Mouse (Mus musculus) stomach, postnatal 0 days (tissue): ENCODE results near the gene Rptor. TPM values are rescaled to one million over a fixed set of nuclear protein-coding genes. Genes with fewer than 3 reads are reported as not detected.

ENCODE experiments used
- ATAC-seq: fragments of 200-750 bp; cut with Nextera tagmentation; 2 replicates; pipeline ENCODE4 v1.8.0; 2017; ENCODE audit not compliant: low FRiP score, low TSS enrichment
- DNase-seq: peaks from one replicate; pipeline ENCODE4 v3.0.0-alpha.2; 2016; ENCODE audit warnings: low spot score
- H3K27ac ChIP-seq: fragments of 300-500 bp; sonication (generic); replicated peaks from 2 replicates; pipeline ENCODE4 v1.5.1; 2014; ENCODE audit warnings: mild to moderate bottlenecking, control low read depth
- H3K27me3 ChIP-seq: fragments of 300-500 bp; sonication (generic); 2 replicates; pipeline ENCODE4 v1.6.1; 2014; ENCODE audit warnings: low read length; ENCODE audit not compliant: control insufficient read depth, insufficient read depth
- H3K36me3 ChIP-seq: fragments of 300-500 bp; sonication (generic); 2 replicates; pipeline ENCODE4 v1.6.1; 2014; ENCODE audit warnings: low read length, mixed read lengths; ENCODE audit not compliant: control insufficient read depth, insufficient read depth
- H3K4me1 ChIP-seq: fragments of 300-500 bp; sonication (generic); replicated peaks from 2 replicates; pipeline ENCODE4 v1.6.1; 2014; ENCODE audit warnings: antibody characterized with exemption; ENCODE audit not compliant: control insufficient read depth, insufficient read depth
- H3K4me2 ChIP-seq: fragments of 300-500 bp; sonication (generic); replicated peaks from 2 replicates; pipeline ENCODE4 v1.6.1; 2014; ENCODE audit warnings: low read depth, mild to moderate bottlenecking, control low read depth, moderate library complexity
- H3K4me3 ChIP-seq: fragments of 300-500 bp; sonication (generic); 2 replicates; pipeline ENCODE4 v1.5.1; 2014; ENCODE audit warnings: low read depth, low read length, control low read depth
- H3K9ac ChIP-seq: fragments of 300-500 bp; sonication (generic); 2 replicates; pipeline ENCODE4 v1.6.1; 2014; ENCODE audit warnings: mild to moderate bottlenecking, low read length, control low read depth, mixed read lengths
- H3K9me3 ChIP-seq: fragments of 300-500 bp; sonication (generic); 2 replicates; pipeline ENCODE4 v1.6.1; 2016; ENCODE audit warnings: low read length; ENCODE audit not compliant: control insufficient read depth
- CTCF ChIP-seq: IDR thresholded peaks from 2 replicates; pipeline ENCODE4 v1.5.1; 2016; ENCODE audit warnings: antibody characterized with exemption, low read depth, mild to moderate bottlenecking, moderate library complexity
- EP300 ChIP-seq: optimal IDR thresholded peaks from 2 replicates; pipeline ENCODE3; 2016; ENCODE audit warnings: antibody characterized with exemption
- WGBS: fragments of 180-500 bp; shearing (Covaris S2); extraction: QIAGEN DNeasy Blood & Tissue Kit; methylation state at CpG from one replicate; pipeline ENCODE4 v1.1.7; 2014; 5-methylcytosine and 5-hydroxymethylcytosine counted together
- polyA plus RNA-seq: library from polyadenylated mRNA; unstranded; fragments of >200 nt; fragmentation: Nextera tagmentation; extraction: Ambion mirVana; gene quantifications from 2 replicates; pipeline ENCODE4 v1.2.1, GENCODE M21; 2015

Gene Rptor
- polyA plus RNA-seq, result 3.7 and 3.9 TPM in 2 replicates

DNA sequence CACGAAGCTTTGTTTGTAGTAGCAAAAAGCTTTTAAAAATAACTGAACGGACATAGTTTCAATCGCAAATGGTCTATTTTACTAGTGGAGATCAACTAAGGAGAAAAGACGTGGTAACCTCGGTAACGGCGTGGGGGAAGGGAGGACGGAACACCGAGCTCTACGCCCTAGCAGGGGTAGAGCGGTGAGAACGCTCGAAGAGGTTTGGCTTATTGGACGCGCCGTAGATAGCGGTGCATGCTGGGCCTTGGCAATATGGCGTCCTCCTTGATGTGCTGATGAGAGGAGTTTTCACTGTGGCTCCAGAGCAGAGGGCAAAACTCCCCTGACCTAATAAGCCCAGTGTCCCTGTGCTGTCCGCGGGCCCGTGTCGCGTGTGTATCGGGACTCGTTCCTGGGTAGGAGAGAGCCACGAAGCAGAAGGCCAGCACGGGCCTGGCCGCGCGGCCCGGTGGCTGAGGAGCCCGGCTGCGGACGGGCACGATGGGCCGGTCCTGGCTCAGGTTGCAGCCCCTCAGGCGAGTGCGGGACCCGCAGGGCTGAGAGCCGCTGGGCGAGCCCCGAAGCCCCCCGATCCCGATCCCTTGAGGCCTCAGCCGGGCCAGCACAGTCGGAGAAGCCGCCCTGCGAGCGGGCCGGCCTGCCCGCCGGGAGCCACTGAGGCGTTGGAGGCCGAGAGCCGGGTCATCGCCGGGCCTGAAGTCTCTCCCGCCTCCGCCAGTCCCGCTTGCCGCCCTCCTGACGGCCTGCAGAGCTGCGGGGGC is at the start of gene Rptor:
TSS of gene Rptor (plus strand) at position 143 of the 764 bp plus-strand sequence.
- Histone ChIP-seq H3K4me2 (peak within 1 kb of the TSS; percentile 96), H3K9ac (peak within 1 kb of the TSS; percentile 95), H3K4me3 (peak within 1 kb of the TSS; percentile 86), H3K36me3 (no peaks in the 10 kb centered on the region), H3K4me1 (0 out of 2 replicates have a peak, but pooled peaks cover 2% of the 10 kb centered on the region), H3K27me3 (no peaks in the 10 kb centered on the region), H3K9me3 (no peaks in the 10 kb centered on the region), H3K27ac (peak within 1 kb of the TSS; percentile 72)
- WGBS, result under 1% methylated on average over 52 of the region's 63 CpGs
- DNase-seq (peak; percentile 97), ATAC-seq (peak; percentile 98)
- TF ChIP-seq CTCF, result no peak
- peak; percentile 59 for TF ChIP-seq EP300

- no peak for TF ChIP-seq CTCF
- no peak for TF ChIP-seq EP300
- no peak overlapping the region for H3K4me2 ChIP-seq
- DNase-seq (no peak), ATAC-seq (no peak)
- H3K4me3 ChIP-seq, result no peak overlapping the region
- H3K36me3 ChIP-seq, result no peaks in the 10 kb centered on the region
- 0 out of 2 replicates have a peak, but pooled peaks cover 2% of the 10 kb centered on the region for H3K4me1 ChIP-seq
- no peak overlapping the region for H3K9ac ChIP-seq
- H3K27ac ChIP-seq, result no peak overlapping the region
- H3K9me3 ChIP-seq, result no peaks in the 10 kb centered on the region
- peaks cover 1% of the 10 kb centered on the region; the same call in 1 of the 2 replicates for H3K27me3 ChIP-seq
- 68% methylated on average over 7 of the region's 7 CpGs for WGBS
These were observed 48.0 kb upstream of the Rptor start for GRCm38 (mm10) chr11:119554706-119555105.

DNA sequence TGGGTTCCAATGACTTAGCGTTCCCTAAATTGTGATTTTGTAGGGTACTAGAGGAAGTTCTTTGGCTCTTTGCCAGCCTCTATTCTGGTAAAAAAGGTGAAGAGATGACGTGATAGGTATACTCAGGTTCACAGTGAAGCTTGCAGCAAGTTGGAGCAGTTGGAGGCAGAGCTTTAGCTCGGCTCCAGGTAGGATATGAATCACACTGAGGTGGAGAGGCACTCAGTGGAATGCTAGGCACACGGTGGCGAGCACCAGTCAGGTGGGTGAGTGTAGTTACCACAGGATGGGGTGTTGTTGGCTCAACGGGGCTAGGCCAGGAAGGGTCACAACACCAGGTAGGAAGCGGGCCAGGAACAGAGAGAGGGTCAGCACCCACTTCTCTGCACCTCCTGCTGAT is 47.5 kb upstream of the Rptor start:
- ATAC-seq, result no peak
- no peak for TF ChIP-seq EP300
- WGBS, result 65% methylated on average over 7 of the region's 7 CpGs
- no peak for DNase-seq
- Histone ChIP-seq H3K27ac (no peak overlapping the region), H3K4me1 (0 out of 2 replicates have a peak, but pooled peaks cover 2% of the 10 kb centered on the region), H3K9ac (no peak overlapping the region), H3K36me3 (no peaks in the 10 kb centered on the region), H3K4me3 (no peak overlapping the region), H3K9me3 (no peaks in the 10 kb centered on the region), H3K4me2 (no peak overlapping the region), H3K27me3 (no peaks in the 10 kb centered on the region)

GRCm38 (mm10) chr11:119557940-119558869 is 44.5 kb upstream of the Rptor start:
- TF ChIP-seq CTCF, result no peak
- TF ChIP-seq EP300, result no peak

GRCm38 (mm10) chr11:119558870-119559610 is 43.7 kb upstream of the Rptor start:
- Histone ChIP-seq H3K4me2 (no peak overlapping the region), H3K36me3 (no peaks in the 10 kb centered on the region), H3K9ac (no peak overlapping the region), H3K27ac (no peak overlapping the region), H3K27me3 (no peaks in the 10 kb centered on the region), H3K9me3 (no peaks in the 10 kb centered on the region), H3K4me3 (no peak overlapping the region), H3K4me1 (no peaks in the 10 kb centered on the region)
- no peak for DNase-seq
- WGBS, result 25% methylated on average over 8 of the region's 9 CpGs
- TF ChIP-seq CTCF (no peak), EP300 (no peak)
- 0 out of 2 replicates have a peak, but pooled peaks have one; percentile 22 for ATAC-seq

More at GRCm38 (mm10) chr11:119557940-119558869, 44.5 kb upstream of the Rptor start:
- no peaks in the 10 kb centered on the region for H3K9me3 ChIP-seq
- DNase-seq, result no peak
- H3K27ac ChIP-seq, result no peak overlapping the region
- WGBS, result 39% methylated on average over 16 of the region's 17 CpGs
- H3K27me3 ChIP-seq, result no peaks in the 10 kb centered on the region
- H3K4me3 ChIP-seq, result no peak overlapping the region
- no peak overlapping the region for H3K4me2 ChIP-seq
- no peak overlapping the region for H3K9ac ChIP-seq
- no peaks in the 10 kb centered on the region for H3K4me1 ChIP-seq
- H3K36me3 ChIP-seq, result no peaks in the 10 kb centered on the region
- ATAC-seq, result no peak
